Mouse (Mus musculus): ENCODE data around the gene Optn. TPM values are rescaled to one million over a fixed set of nuclear protein-coding genes. Genes with fewer than 3 reads are reported as not detected.
"Not testable (repeated sequence)": the region's sequence is repeated elsewhere in the genome, so short reads cannot be mapped to it uniquely, and the experiment has no call there.

Gene Optn
- total RNA-seq, 1 experiment, result 4.6 TPM

DNA sequence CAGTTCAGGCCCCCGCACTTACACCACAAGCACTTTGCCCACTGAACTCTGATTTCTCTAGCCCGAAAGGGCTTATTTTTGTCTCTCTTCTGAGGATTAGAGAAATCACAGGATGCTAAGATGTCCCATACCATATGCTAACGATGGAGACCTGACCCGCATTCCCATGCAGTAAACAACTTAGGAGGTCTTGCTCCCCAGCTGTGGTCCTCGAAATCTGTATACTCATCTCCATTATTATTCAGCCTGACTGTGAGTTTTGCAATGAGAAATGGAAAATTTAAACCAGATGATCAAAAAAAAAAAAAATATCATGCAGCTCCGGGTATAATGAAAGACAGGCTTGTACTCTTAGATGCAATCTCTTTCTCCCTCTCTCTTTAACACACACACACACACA lies 35.3 kb upstream of the Optn start:
- no peaks in the 10 kb centered on the region for H3K36me3 ChIP-seq (ENCODE audit: control insufficient read depth, insufficient read depth, low read length, poor library complexity, severe bottlenecking)
- no peaks in the 10 kb centered on the region for H3K4me1 ChIP-seq (ENCODE audit: control insufficient read depth in 2 of 2, insufficient read depth in 2 of 2, low read length in 2 of 2, poor library complexity in 1 of 2)
- H3K27ac ChIP-seq (ENCODE audit: insufficient read depth, low read depth, low read length, poor library complexity, severe bottlenecking), result no peak overlapping the region
- TF ChIP-seq CHD2 (IDR thresholded peaks at IDR 0.05; ENCODE audit: low read depth, low read length) (no peak), MAFK (IDR thresholded peaks at IDR 0.05; ENCODE audit: insufficient read depth, low read depth, low read length) (no peak), ZNF384 (IDR thresholded peaks at IDR 0.05; ENCODE audit: low read depth, low read length) (no peak), ZC3H11A (IDR thresholded peaks at IDR 0.05; ENCODE audit: borderline replicate concordance, low read depth, low read length) (no peak), HCFC1 (IDR thresholded peaks at IDR 0.05; ENCODE audit: borderline replicate concordance, insufficient read depth, low read length) (no peak)
- no peak for DNase-seq (ENCODE audit: low read depth, low spot score)
- H3K4me3 ChIP-seq (ENCODE audit: insufficient read depth in 1 of 2, low read depth in 1 of 2, low read length in 2 of 2, poor library complexity in 1 of 2, severe bottlenecking in 1 of 2), result no peak overlapping the region
- H3K9ac ChIP-seq (ENCODE audit: insufficient read depth, low read depth, low read length, poor library complexity, severe bottlenecking), result no peak overlapping the region
- in situ Hi-C loops (cut with MboI; ENCODE audit: low sequenced_read_pairs in 2 of 2, unreplicated experiment in 2 of 2), result loop anchor here in 1 of 2 experiments (25.0 kb wide), 1 partner anchor 313 kb away; no protein-coding TSS in a partner anchor
- H3K9me3 ChIP-seq (ENCODE audit: control insufficient read depth, insufficient read depth, low read depth, low read length), result no peaks in the 10 kb centered on the region

DNA sequence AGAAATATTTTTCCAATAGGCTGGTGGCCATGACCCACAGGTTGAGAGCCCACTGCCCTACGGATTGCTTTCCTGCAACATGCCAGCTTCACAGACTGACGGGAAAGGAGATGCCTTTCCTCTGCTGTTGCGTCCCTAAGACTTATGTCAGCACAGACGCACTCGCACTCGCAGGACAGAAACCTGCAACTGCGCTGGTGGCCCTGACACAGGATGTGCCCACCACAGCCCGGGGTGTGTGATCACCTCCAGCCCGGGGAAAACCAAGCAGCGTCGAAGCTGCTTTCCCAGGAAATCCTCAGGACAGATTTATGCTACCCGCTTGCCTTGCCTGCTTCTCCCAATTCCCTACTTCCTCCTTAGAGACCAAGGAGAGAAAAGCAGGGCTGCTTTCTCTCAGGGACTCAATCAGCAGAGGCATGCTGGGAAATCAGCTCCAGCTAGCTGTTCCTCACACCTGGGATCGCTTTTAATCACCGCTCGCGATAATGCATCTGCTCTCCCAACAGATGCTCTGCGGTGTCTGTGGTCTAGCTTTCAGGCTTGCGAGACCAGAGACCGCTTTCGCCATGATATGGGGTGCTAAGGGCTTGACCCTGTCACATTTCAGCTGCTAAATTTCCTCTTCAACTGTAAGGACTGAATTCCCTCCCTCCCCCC lies 34.1 kb upstream of the Optn start:
- in situ Hi-C loops (cut with MboI; ENCODE audit: low sequenced_read_pairs in 2 of 2, unreplicated experiment in 2 of 2), result loop anchor here in 1 of 2 experiments (25.0 kb wide), 1 partner anchor 314 kb away; no protein-coding TSS in a partner anchor
- Histone ChIP-seq H3K4me1 (ENCODE audit: control insufficient read depth in 2 of 2, insufficient read depth in 2 of 2, low read length in 2 of 2, poor library complexity in 1 of 2) (no peaks in the 10 kb centered on the region), H3K9ac (ENCODE audit: insufficient read depth, low read depth, low read length, poor library complexity, severe bottlenecking) (no peak overlapping the region), H3K4me3 (ENCODE audit: insufficient read depth in 1 of 2, low read depth in 1 of 2, low read length in 2 of 2, poor library complexity in 1 of 2, severe bottlenecking in 1 of 2) (no peak overlapping the region), H3K27ac (ENCODE audit: insufficient read depth, low read depth, low read length, poor library complexity, severe bottlenecking) (no peak overlapping the region), H3K9me3 (ENCODE audit: control insufficient read depth, insufficient read depth, low read depth, low read length) (no peaks in the 10 kb centered on the region), H3K36me3 (ENCODE audit: control insufficient read depth, insufficient read depth, low read length, poor library complexity, severe bottlenecking) (no peaks in the 10 kb centered on the region)
- no peak for TF ChIP-seq MAFK (IDR thresholded peaks at IDR 0.05; ENCODE audit: insufficient read depth, low read depth, low read length)
- DNase-seq (ENCODE audit: low read depth, low spot score), result no peak

DNA sequence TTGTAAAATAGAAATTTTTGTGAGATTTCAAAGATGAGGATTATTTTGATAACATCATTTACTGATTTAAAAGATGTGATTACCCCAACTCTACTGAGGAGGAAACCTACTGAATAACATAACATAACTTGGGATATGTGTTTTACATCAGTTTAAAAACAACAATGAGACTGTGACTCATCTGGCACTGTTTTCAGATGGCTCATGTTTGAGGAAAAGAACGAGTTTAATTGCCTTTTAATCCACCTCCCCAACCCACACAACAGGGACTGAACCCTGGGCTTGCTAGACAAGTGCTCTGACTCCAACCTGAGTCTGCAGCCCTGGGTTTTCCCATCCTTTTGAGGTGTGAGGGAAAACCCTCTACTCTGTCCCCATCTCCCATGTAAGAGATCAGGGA lies 31.5 kb upstream of the Optn start:
- H3K4me1 ChIP-seq (ENCODE audit: control insufficient read depth in 2 of 2, insufficient read depth in 2 of 2, low read length in 2 of 2, poor library complexity in 1 of 2), result no peaks in the 10 kb centered on the region
- H3K4me3 ChIP-seq (ENCODE audit: insufficient read depth in 1 of 2, low read depth in 1 of 2, low read length in 2 of 2, poor library complexity in 1 of 2, severe bottlenecking in 1 of 2), result no peak overlapping the region
- H3K9me3 ChIP-seq (ENCODE audit: control insufficient read depth, insufficient read depth, low read depth, low read length), result no peaks in the 10 kb centered on the region
- DNase-seq (ENCODE audit: low read depth, low spot score), result no peak
- in situ Hi-C loops (cut with MboI; ENCODE audit: low sequenced_read_pairs in 2 of 2, unreplicated experiment in 2 of 2), result loop anchor here in 1 of 2 experiments (25.0 kb wide), 1 partner anchor 317 kb away; no protein-coding TSS in a partner anchor
- no peak overlapping the region for H3K27ac ChIP-seq (ENCODE audit: insufficient read depth, low read depth, low read length, poor library complexity, severe bottlenecking)
- no peak for TF ChIP-seq ZNF384 (IDR thresholded peaks at IDR 0.05; ENCODE audit: low read depth, low read length)
- TF ChIP-seq ZC3H11A (IDR thresholded peaks at IDR 0.05; ENCODE audit: borderline replicate concordance, low read depth, low read length), result no peak
- TF ChIP-seq HCFC1 (IDR thresholded peaks at IDR 0.05; ENCODE audit: borderline replicate concordance, insufficient read depth, low read length), result no peak
- TF ChIP-seq CHD2 (IDR thresholded peaks at IDR 0.05; ENCODE audit: low read depth, low read length), result no peak
- TF ChIP-seq MAFK (IDR thresholded peaks at IDR 0.05; ENCODE audit: insufficient read depth, low read depth, low read length), result no peak
- no peaks in the 10 kb centered on the region for H3K36me3 ChIP-seq (ENCODE audit: control insufficient read depth, insufficient read depth, low read length, poor library complexity, severe bottlenecking)
- no peak overlapping the region for H3K9ac ChIP-seq (ENCODE audit: insufficient read depth, low read depth, low read length, poor library complexity, severe bottlenecking)

- Histone ChIP-seq H3K9ac (ENCODE audit: insufficient read depth, low read depth, low read length, poor library complexity, severe bottlenecking) (no peak overlapping the region), H3K4me1 (ENCODE audit: control insufficient read depth in 2 of 2, insufficient read depth in 2 of 2, low read length in 2 of 2, poor library complexity in 1 of 2) (no peaks in the 10 kb centered on the region), H3K27ac (ENCODE audit: insufficient read depth, low read depth, low read length, poor library complexity, severe bottlenecking) (no peak overlapping the region), H3K9me3 (ENCODE audit: control insufficient read depth, insufficient read depth, low read depth, low read length) (no peaks in the 10 kb centered on the region), H3K4me3 (ENCODE audit: insufficient read depth in 1 of 2, low read depth in 1 of 2, low read length in 2 of 2, poor library complexity in 1 of 2, severe bottlenecking in 1 of 2) (no peak overlapping the region), H3K36me3 (ENCODE audit: control insufficient read depth, insufficient read depth, low read length, poor library complexity, severe bottlenecking) (no peaks in the 10 kb centered on the region)
- TF ChIP-seq ZNF384 (IDR thresholded peaks at IDR 0.05; ENCODE audit: low read depth, low read length) (no peak), HCFC1 (IDR thresholded peaks at IDR 0.05; ENCODE audit: borderline replicate concordance, insufficient read depth, low read length) (no peak)
- DNase-seq (ENCODE audit: low read depth, low spot score), result no peak
- in situ Hi-C loops (cut with MboI; ENCODE audit: low sequenced_read_pairs in 2 of 2, unreplicated experiment in 2 of 2), result loop anchor here in 1 of 2 experiments (25.0 kb wide), 1 partner anchor 317 kb away; no protein-coding TSS in a partner anchor
These were observed 31.0 kb upstream of the Optn start for GRCm38 (mm10) chr2:5094876-5095275.

- H3K9me3 ChIP-seq (ENCODE audit: control insufficient read depth, insufficient read depth, low read depth, low read length); DNase-seq (ENCODE audit: low read depth, low spot score); H3K9ac ChIP-seq (ENCODE audit: insufficient read depth, low read depth, low read length, poor library complexity, severe bottlenecking); H3K36me3 ChIP-seq (ENCODE audit: control insufficient read depth, insufficient read depth, low read length, poor library complexity, severe bottlenecking); H3K4me1 ChIP-seq (ENCODE audit: control insufficient read depth in 2 of 2, insufficient read depth in 2 of 2, low read length in 2 of 2, poor library complexity in 1 of 2); H3K4me3 ChIP-seq (ENCODE audit: insufficient read depth in 1 of 2, low read depth in 1 of 2, low read length in 2 of 2, poor library complexity in 1 of 2, severe bottlenecking in 1 of 2); H3K27ac ChIP-seq (ENCODE audit: insufficient read depth, low read depth, low read length, poor library complexity, severe bottlenecking): not testable (repeated sequence)
- in situ Hi-C loops (cut with MboI; ENCODE audit: low sequenced_read_pairs in 2 of 2, unreplicated experiment in 2 of 2), result loop anchor here in 1 of 2 experiments (25.0 kb wide), 1 partner anchor 322 kb away; no protein-coding TSS in a partner anchor
- TF ChIP-seq ZNF384 (IDR thresholded peaks at IDR 0.05; ENCODE audit: low read depth, low read length) (peak; percentile 84), ZC3H11A (IDR thresholded peaks at IDR 0.05; ENCODE audit: borderline replicate concordance, low read depth, low read length) (peak; percentile 60; the same call in 1 of the 2 replicates)
These were observed 26.5 kb upstream of the Optn start for GRCm38 (mm10) chr2:5090385-5090784.

Measured in ES-E14 (cell line).